Mouse (Mus musculus) testis, adult 2 months (tissue): ENCODE results near the gene Hist1h2bp.

Experiments used
- CTCF ChIP-seq: fragments of 200-500 bp; IDR thresholded peaks from 2 replicates; pipeline ENCODE4 v1.5.1; 2012; ENCODE audit warnings: low read depth, mild to moderate bottlenecking, inconsistent platforms, low read length, moderate library complexity; ENCODE audit not compliant: control insufficient read depth, insufficient read depth, insufficient replicate concordance
- POLR2A ChIP-seq: fragments of 200-500 bp; IDR thresholded peaks from 2 replicates; pipeline ENCODE4 v1.6.1; 2012; ENCODE audit warnings: low read depth, mild to moderate bottlenecking, inconsistent platforms, low read length, moderate library complexity; ENCODE audit not compliant: control insufficient read depth

DNA sequence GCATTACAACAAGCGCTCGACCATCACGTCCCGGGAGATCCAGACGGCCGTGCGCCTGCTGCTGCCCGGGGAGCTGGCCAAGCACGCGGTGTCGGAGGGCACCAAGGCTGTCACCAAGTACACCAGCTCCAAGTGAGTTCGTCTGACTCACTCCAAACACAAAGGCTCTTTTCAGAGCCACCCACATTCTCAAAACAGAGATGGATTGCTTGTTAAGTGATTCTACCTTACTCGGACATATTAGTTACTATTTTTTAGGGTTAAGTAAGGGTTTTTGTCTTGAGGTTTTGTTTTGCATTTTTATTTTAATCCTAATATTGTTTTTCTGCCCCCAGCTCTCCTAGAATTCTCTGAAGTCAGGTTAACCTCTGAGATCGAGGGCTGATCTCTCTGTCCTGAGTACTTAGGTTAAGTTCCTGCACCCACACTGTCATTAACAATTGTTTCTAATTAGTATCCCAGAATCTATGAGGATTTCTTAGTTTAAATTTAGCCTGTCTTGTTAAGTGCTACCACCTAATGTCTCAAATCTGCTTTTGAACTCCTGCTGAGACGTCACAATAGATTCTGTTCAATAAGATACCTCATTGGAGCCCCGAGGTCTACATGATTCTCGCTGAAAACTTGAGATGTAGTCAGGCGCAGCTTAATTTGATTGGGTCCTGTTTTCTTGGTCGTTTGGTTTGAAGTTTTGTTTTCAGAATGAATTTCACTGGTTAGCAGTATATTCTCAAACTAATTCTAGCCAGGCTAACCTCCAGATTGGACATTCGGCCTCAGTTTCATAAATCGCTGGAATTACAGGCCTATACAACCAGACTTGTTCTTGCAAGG, 716 bp downstream of the Hist1h2bp start:
- TF ChIP-seq POLR2A = no peak
- TF ChIP-seq CTCF = no peak
